Mouse (Mus musculus) mesoderm, embryonic 11.5 days (tissue): ENCODE measurements at regions not wholly inside any gene's neighbourhood (a gene's known extent, or its start where the extent isn't known, plus 50 kb on each side); places are given as distances from the start of the nearest gene placed in this dataset.
A peak's percentile ranks its signal among the peaks of the same experiment; 100 is the strongest.

Source experiments
- DNase-seq: peaks from one replicate; pipeline ENCODE4 v3.0.0-alpha.2; 2012; ENCODE audit warnings: low read depth, low spot score

DNA sequence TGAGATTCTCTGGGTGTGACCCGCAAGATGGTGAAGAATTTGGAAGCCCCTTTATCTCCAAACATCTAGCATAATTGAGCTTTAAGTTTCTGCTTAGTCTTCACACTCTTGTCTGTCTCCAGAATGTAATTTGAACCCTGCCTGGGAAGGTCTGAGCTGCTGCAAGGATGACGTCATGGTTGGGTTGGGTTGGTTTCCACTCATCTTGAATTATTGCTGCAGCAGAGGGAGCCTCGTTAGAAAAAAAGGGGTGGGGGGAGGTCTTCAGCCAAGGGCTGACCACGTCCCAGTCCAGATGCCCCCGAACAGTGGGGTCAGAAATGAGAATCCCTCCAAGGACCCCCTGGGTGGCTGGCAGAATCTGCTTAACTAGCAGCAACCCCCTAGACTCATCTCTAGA lies 158.1 kb upstream of the Sox11 start:
- peak; percentile 71 for DNase-seq

DNA sequence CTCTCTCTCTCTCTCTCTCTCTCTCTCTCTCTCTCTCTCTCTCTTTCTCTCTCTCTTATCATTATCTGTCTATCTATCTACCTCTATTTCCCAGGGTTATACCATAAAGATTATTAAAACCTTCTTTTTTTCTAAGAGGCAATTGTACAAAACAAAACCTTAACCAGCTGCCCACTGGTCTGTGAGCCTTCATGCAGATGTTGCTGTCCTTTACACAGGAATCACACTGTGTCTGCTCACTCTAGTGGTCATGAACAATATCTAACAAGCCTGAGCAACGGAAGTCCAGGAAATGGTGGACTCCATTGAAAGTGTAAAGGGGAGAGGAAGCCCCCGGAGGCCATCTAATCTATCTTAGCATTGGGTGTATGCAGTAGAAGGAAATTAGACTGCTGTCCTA lies 156.9 kb upstream of the Sox11 start:
- no peak for DNase-seq

DNA sequence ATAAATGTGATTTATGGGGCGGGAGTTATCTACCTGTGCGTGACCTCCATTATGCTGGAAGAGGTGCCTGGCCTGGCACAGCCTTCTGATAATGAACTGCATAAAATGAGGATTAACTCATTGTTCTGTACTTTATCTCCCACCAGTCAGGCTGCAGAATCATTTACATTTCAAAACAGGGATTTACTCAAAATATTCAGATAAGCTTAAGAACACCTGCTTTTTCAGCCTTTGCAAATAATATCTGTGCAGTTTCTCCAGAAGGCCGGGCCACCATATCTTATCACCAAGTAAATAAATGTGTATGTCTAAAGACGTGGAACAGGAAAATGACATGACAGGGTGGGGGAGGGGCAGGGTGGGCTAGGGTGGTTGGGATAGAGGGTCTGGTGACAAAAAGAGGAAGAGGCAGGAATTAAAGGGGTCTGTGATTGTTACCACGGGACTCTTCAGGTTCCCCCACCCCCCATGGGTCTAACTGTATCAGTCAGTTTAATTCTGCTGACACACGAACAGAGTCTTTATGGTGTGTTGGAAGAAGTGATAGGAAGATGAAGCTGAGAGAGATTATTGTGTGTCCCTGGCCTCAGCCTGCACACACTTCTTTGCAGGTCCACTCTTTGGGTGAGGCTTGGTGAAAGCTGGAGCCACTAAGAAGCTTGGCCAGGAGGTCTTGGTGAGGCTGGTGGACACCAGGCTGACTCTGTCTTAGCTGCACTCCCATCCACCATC lies 154.6 kb upstream of the Sox11 start:
- DNase-seq, result no peak

DNA sequence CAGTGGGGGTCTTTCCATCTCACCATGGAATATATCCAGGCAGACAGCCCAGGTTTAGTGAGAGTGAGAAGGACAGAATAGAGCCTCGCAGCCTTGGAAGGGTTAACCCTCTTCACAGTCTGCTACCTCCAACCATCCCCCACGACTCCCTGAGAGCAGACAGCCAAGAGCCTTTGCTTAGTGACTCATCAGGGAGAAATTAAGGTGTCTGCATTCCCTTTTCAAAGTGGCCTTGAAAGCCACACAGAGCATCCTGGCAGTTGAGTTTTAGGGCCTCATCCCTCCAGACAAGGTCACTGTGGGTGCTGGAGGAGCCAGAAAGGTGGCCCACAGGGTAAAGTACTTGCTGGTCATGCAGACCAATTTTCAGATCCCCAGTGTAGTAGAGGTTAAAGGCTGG lies 149.9 kb upstream of the Sox11 start:
- no peak for DNase-seq

DNA sequence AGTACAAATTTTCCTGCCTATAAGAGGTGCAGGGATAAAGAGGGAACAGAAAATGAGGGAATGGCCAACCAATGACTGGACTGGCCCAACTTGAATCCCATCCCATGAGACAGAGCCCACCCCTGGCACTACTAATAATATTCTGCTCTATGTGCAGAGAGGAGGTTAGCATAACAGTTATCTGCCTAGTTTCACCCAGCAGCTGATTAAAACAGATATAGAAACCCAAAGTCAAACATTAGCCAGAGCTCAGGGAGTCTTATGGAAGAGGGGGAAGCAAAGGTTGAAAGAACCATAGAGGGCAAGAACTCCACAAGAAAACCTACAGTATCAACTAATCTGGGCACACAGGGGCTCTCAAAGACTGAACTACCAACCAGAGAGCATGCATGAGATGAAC lies 138.9 kb upstream of the Sox11 start:
- DNase-seq, result no peak

DNA sequence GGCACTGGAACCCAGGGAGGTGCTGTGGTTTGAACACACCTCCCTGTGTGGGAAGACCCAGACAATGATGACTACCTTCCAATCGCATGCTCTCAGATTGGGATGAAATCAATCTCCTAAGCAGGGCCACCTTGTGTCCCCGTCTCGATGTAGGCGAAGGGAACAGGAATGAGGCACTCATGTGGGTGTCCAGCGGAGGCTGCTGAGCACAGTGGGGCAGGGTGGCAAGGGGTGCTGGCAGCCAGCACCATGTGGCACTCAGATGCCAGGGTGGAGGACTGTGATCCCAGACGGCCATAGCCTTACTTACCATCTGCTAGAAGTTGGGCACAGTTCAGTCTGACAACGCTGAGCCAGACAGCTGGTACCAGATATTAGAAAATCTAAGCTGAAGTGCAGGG lies 137.2 kb upstream of the Sox11 start:
- no peak for DNase-seq

DNA sequence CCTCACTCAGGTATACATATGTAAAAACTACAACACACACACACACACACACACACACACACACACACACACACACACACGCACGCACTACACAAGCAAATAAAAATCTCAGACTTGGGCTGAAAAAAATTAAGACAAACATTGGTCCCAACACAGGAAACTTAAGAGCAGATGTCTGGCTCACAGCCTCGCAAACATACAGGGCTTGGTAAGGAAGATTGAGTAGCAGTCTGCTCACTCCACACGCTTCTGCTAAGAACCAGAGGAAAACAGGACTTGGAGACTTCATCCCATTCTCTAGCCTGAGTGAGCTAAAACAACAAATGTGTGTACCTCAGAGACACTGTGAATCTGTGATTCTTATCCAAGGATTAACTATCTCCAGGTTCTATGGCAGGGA lies 132.3 kb upstream of the Sox11 start:
- DNase-seq, result no peak

DNA sequence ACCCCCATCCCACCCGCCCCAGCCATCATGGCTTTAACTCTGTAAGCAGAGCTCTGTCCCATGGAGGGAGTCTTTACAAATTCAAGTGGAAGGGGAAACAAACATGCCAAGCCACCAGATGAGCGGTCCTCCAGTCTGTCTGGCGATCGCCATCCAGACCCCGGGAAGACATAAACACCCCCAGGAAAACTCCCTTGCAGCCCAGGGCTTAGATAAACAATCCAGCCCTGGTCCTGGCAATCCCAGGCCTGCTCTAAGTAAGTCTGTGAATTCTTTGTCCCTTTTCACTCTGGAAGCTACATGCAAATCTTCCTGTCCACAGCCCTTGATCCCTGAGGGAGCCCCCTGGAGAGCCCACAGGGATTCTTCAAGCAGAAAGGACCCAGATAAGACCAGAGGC lies 129.2 kb upstream of the Sox11 start:
- DNase-seq, result no peak

DNA sequence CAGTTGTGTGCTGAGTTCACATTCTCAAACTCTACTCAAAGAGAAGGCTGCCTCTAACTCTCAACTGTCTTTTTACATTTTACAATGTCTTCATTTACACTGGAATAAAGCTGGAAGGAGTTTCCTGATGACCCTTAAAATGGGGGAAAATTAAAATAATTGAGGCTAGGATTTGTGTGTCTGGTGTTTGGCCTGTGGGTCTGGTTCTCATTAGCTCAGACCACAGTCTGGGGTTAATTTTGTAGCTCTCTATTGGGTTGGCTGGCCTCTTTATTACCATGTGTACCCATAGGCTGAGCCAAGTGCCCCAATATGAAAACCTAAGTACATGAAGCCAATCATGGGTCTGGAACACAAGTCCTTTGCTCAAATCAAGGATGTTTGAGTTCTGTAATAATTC lies 128.0 kb upstream of the Sox11 start:
- no peak for DNase-seq

DNA sequence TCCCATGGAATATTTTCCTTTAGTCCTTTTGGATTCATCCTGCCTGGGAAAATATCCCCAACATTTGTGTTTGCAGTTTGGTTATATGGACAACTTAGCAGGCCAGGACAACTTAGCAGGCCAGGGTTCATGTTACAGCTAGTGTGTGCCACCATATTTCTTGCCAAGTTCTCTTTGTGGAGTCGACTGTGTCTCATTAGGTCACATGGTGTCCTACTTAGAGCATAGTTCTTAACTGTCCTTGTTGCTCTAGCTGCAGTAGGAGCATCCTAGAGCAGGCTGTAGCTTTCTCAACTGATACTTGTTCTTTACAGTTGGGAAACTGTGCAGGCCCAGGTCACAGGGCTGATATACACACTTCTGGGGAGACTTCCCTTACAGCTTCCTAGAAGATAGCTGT lies 126.4 kb upstream of the Sox11 start:
- no peak for DNase-seq

DNA sequence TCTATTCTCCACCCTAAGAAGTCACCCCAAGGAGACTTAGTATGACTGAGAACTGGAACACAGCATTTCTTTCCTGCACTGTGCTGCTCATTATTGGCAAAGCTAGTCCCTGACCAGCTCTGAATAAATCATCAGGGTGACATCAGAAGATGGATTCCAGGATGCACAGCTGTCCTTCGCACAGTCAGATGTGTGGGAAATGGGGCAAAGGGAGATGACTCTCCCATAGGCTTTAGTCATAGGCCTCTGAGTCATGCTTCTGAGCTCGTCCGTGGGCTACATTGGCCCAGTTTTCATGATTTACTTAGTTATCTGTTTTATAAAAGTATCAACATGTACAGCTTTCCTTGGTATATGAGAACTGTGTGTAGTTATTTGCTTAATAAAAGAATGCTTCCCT lies 125.8 kb upstream of the Sox11 start:
- DNase-seq, result peak; percentile 10

DNA sequence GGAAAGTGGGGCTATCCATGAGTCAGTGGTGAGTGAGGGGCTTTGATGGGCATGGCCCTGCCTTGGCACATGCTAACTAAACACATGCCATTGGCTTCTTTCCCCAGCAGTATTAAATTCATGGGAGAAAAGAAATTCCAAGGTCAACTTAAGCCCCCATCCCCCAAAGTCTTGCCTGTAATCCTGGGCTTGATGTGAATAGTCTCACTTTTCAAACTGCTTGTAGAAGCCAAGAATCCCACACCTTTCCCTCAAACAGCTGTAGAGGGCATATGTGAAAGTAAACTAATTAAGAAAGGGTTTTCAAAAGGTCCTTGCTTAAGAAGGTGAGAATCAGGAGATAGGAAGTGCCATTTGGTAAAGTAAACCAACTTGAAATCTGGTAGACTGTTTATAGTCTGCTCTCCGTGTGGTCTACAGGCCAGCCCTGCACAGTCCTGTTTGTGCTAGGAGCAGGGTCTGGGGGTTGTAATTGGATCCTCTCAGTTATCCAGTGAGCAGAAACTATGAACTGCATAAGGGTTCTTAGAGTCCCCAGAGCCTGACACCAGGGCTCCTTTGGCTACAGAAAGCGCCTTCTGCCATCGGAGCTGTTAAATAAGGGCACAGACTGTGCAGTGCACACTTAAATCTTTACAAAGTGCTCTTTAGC lies 123.3 kb upstream of the Sox11 start:
- peak; percentile 47 for DNase-seq

DNA sequence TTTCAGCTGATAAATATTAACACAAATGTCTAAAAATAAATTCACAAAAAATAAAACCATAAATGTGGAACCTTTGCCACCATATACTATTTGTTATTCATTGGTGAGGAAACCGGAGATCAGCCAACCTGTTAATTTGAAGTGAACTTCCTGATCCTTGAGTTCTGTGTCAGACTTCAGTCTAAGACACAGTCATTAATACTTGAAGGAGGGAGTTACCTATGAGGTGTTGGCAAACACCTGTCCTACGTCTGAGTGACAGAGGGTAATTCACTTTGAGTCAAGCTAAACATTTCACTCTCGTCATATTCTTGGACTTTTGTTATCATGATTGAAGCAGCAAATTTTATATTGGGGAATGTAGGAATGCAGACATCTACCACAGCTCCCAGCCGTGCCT lies 116.3 kb upstream of the Sox11 start:
- DNase-seq, result no peak

DNA sequence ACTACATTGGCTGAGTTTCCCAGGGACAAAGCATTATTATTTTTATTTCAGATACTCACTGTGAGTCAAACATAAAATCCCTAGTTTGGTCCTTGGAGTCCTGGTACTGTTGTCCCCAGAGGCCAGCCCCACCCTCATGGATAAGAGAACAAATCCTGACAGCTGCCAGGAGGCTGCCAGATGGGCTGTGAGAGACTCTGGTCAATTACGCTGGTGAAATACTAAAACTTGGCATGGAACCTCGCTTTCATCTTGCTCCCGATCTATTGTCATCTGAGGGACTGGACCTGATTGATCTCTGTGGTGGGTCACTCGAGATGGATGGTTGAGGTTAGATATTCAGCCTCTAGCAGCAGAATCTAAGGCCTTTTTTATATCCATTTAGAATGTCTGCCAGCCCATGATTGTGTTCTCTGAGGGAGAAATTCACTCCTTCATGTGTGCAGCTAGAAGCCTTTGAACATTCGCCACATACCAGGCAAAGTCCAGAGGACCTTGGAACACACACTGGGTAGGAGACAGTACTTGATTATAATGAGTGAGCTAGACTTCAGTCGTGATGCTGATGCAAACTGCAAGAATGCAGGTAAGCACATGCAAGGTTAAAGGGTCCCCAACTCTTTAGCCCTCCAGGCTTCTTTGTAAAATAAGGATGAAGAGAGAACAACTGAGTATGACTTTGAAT lies 95.4 kb upstream of the Sox11 start:
- DNase-seq, result no peak

DNA sequence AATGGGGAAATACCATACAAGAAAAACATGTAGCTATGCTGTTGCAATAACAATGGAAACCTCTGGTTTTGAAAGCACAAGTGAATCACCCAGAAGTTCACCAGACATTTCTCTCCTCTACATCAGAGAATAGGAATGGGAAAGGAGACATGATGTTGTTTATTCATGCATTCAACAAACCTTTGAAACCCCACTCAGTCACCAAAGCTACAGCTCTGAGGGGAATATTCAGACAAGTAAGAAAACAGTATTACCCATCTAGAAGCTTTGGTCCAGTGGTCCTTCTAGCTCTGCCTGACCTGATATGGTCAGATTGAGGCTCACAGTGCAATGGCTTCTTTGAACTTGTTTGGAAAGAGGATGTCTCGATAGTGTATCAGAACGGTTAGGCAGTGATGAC lies 89.0 kb upstream of the Sox11 start:
- no peak for DNase-seq

DNA sequence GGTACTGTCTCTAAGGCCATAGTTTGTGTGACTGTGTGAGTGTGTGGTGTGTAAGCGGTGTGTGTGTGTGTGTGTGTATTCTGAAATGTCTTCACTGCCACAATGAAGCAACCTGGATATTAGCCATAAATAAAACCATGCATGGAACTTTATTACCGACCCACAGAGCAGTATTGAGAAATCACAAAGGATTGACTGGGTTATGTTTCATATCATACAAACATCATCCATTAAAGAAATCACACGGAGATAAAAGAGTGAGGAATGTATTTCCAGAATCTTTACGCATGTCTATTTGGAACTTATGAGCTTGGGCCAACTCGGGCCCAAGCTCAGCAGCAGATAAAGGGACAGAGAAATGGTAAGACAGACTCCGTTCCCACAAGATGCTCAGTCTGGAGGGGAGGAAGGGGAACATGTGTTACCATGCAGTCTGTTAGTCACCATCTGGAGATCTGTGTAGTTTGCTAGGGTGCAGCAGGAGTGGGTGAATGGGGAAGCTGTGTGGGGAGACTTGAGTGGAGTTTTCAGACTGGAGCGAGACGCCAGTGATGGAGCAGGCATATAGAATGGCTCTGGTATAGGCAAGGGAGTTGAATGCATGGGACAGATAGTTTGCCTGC lies 75.1 kb upstream of the Sox11 start:
- DNase-seq, result no peak

DNA sequence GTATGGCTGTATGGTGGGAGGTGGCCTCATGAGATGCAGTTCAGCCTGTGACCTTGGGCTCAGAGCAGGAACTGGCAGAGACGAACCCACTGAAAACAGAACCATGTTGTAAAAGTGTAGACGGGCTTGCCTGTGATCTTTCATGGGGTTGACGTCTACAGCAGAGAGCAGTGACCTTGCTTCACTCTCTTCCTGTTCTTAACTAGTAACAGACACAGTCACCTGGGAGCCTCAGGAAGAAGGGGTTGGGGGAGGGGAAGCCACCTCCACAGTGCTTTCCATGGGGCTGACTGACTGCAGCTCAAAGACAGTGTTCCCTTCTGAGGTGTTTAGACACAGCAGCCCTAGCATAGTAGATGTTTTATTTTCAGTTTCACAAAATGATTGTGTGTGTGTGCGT lies 68.2 kb upstream of the Sox11 start:
- DNase-seq, result peak; percentile 51

DNA sequence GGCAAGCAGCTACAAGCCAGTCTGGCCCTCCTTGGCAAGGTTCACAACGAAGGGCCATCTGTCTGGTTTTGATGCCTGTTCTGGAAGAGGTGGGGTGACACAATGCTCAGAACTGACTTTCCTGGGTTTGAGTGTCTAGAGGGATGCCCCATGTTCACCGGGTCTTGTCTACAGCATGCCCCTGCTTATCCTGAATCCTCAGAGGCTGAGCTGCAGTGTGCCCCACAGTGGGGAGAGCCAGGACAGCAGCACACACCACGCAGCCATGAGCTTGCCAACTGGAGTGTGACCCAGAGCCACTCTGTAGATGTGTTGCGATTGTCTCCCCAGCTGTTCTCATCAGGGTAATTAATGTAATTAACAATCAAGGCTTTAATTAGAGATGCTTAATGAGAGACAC lies 66.1 kb upstream of the Sox11 start:
- no peak for DNase-seq

DNA sequence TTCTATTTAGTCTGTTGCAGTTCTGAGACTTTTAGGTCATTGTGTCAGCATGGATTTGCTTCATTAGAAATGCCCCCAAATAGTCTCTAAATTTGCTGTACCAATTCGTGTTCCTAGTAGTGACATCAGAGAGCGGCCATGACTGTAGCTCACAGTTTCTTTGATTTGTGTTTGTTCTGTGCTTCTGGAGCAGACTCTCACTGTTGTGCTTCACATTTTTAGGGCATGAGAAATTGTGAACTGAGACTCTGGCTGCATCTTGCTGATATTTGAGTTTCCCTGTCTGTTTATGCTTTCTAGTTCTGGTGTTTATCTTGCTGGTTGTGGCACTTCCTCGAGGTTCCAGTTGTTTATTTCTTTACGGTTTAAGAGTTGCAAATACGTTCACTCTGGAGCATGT lies 57.0 kb upstream of the Sox11 start:
- DNase-seq, result no peak
